Mouse (Mus musculus) c-Kit-positive CD71-positive TER-119-positive erythroid progenitor cells, embryonic 14.5 days (primary cell): ENCODE results near the gene Ccdc181.
A peak's percentile ranks its signal among the peaks of the same experiment; 100 is the strongest.
"Not testable (repeated sequence)": the region's sequence is repeated elsewhere in the genome, so short reads cannot be mapped to it uniquely, and the experiment has no call there.

Source experiments
- DNase-seq: peaks from one replicate; pipeline ENCODE4 v3.0.0-alpha.2; 2013; ENCODE audit warnings: low spot score

Ccdc181 gene

GRCm38 (mm10) chr1:164275455-164275954 is at the start of gene Ccdc181:
Gene Ccdc181 (plus strand): TSS chr1:164275585.
- DNase-seq = peak; percentile 95

- not testable (repeated sequence) for DNase-seq
Measured at GRCm38 (mm10) chr1:164231937-164232570, 43.3 kb upstream of the Ccdc181 start.

- no peak for DNase-seq
Measured at GRCm38 (mm10) chr1:164233447-164233846, 41.9 kb upstream of the Ccdc181 start.

GRCm38 (mm10) chr1:164235078-164235477 is 40.3 kb upstream of the Ccdc181 start:
- no peak for DNase-seq

- no peak for DNase-seq
Measured at GRCm38 (mm10) chr1:164236078-164236477, 39.3 kb upstream of the Ccdc181 start.

GRCm38 (mm10) chr1:164241494-164241893 is 33.9 kb upstream of the Ccdc181 start:
- no peak for DNase-seq

GRCm38 (mm10) chr1:164242809-164243208 is 32.6 kb upstream of the Ccdc181 start:
- DNase-seq = no peak

GRCm38 (mm10) chr1:164247442-164247841 is 27.9 kb upstream of the Ccdc181 start:
- no peak for DNase-seq

GRCm38 (mm10) chr1:164247971-164248370 is 27.4 kb upstream of the Ccdc181 start:
- DNase-seq = no peak

- DNase-seq = peak; percentile 96
Measured at GRCm38 (mm10) chr1:164248465-164249331, 26.7 kb upstream of the Ccdc181 start, which contains the start of gene Slc19a2. Gene Slc19a2 (plus strand): TSS chr1:164249046.

- DNase-seq = peak; percentile 47
Measured at GRCm38 (mm10) chr1:164249332-164249711, 26.1 kb upstream of the Ccdc181 start.

- DNase-seq = peak; percentile 61
Measured at GRCm38 (mm10) chr1:164250391-164251150, 24.8 kb upstream of the Ccdc181 start.

GRCm38 (mm10) chr1:164251438-164251837 is 23.9 kb upstream of the Ccdc181 start:
- no peak for DNase-seq

GRCm38 (mm10) chr1:164252551-164252950 is 22.8 kb upstream of the Ccdc181 start:
- DNase-seq = no peak

GRCm38 (mm10) chr1:164254836-164255235 is 20.5 kb upstream of the Ccdc181 start:
- DNase-seq = no peak

- no peak for DNase-seq
Measured at GRCm38 (mm10) chr1:164260171-164261028, 15.0 kb upstream of the Ccdc181 start.

GRCm38 (mm10) chr1:164261553-164261952 is 13.8 kb upstream of the Ccdc181 start:
- no peak for DNase-seq

- DNase-seq = no peak
Measured at GRCm38 (mm10) chr1:164270941-164271340, 4.4 kb upstream of the Ccdc181 start.

GRCm38 (mm10) chr1:164273659-164274058 is 1.7 kb upstream of the Ccdc181 start:
- no peak for DNase-seq

- DNase-seq = no peak
Measured at GRCm38 (mm10) chr1:164276552-164276951, 1.2 kb downstream of the Ccdc181 start.

- no peak for DNase-seq
Measured at GRCm38 (mm10) chr1:164279332-164279731, 3.9 kb downstream of the Ccdc181 start.
